Mouse (Mus musculus): ENCODE results near the gene Cabp1. TPM values are rescaled to one million over a fixed set of nuclear protein-coding genes. Genes with fewer than 3 reads are reported as not detected.
A peak's percentile ranks its signal among the peaks of the same experiment; 100 is the strongest.

Gene Cabp1
- polyA plus RNA-seq, 1 experiment from 2014 or later = not detected

GRCm38 (mm10) chr5:115139124-115139523 lies 55.1 kb downstream of the Cabp1 start:
- 66% methylated on average over 4 of the region's 4 CpGs for WGBS (ENCODE audit: insufficient replicate concordance)
- Histone ChIP-seq H3K36me3 (replicated peaks; ENCODE audit: insufficient read depth, low read length) (peaks cover 5% of the 10 kb centered on the region; the same call in 1 of the 2 replicates), H3K4me3 (ENCODE audit: low read depth, low read length) (no peak overlapping the region), H3K9me3 (ENCODE audit: low read length) (no peaks in the 10 kb centered on the region), H3K27me3 (ENCODE audit: insufficient read depth, low read length) (no peaks in the 10 kb centered on the region), H3K27ac (ENCODE audit: low read depth) (no peak overlapping the region), H3K9ac (replicated peaks) (no peak overlapping the region), H3K4me2 (ENCODE audit: low read depth, low read length) (no peak overlapping the region), H3K4me1 (ENCODE audit: insufficient read depth) (peaks cover 2% of the 10 kb centered on the region; the same call in 1 of the 2 replicates)
- no peak for DNase-seq
- TF ChIP-seq CTCF (IDR thresholded peaks at IDR 0.05; ENCODE audit: low read depth) (no peak), EP300 (IDR thresholded peaks at IDR 0.05; ENCODE audit: low read depth) (no peak)
- no peak for ATAC-seq

- Histone ChIP-seq H3K4me3 (ENCODE audit: low read depth, low read length) (peak within 1 kb of the TSS; percentile 94), H3K9ac (replicated peaks) (peak within 1 kb of the TSS; percentile 79), H3K4me2 (ENCODE audit: low read depth, low read length) (peak within 1 kb of the TSS; percentile 100), H3K9me3 (ENCODE audit: low read length) (no peaks in the 10 kb centered on the region), H3K36me3 (replicated peaks; ENCODE audit: insufficient read depth, low read length) (no peaks in the 10 kb centered on the region; the same call in 1 of the 2 replicates), H3K4me1 (ENCODE audit: insufficient read depth) (peaks cover 17% of the 10 kb centered on the region), H3K27ac (ENCODE audit: low read depth) (peak within 1 kb of the TSS; percentile 57; the same call in 1 of the 2 replicates), H3K27me3 (ENCODE audit: insufficient read depth, low read length) (no peaks in the 10 kb centered on the region)
- TF ChIP-seq EP300 (IDR thresholded peaks at IDR 0.05; ENCODE audit: low read depth) (no peak), CTCF (IDR thresholded peaks at IDR 0.05; ENCODE audit: low read depth) (no peak)
- peak; percentile 92 for DNase-seq
- under 1% methylated on average over 52 of the region's 81 CpGs for WGBS (ENCODE audit: insufficient replicate concordance)
- ATAC-seq = peak; percentile 99
Measured at GRCm38 (mm10) chr5:115134234-115135165, 59.7 kb downstream of the Cabp1 start, which contains the start of gene Unc119b. Gene Unc119b (minus strand): TSS chr5:115134975.

- peaks cover 17% of the 10 kb centered on the region for H3K4me1 ChIP-seq (ENCODE audit: insufficient read depth)
- no peak for DNase-seq
- H3K4me2 ChIP-seq (ENCODE audit: low read depth, low read length) = peak overlapping the region; percentile 100
- peak overlapping the region; percentile 94 for H3K4me3 ChIP-seq (ENCODE audit: low read depth, low read length)
- H3K36me3 ChIP-seq (replicated peaks; ENCODE audit: insufficient read depth, low read length) = peaks cover 4% of the 10 kb centered on the region; the same call in 1 of the 2 replicates
- no peaks in the 10 kb centered on the region for H3K27me3 ChIP-seq (ENCODE audit: insufficient read depth, low read length)
- no peak overlapping the region for H3K27ac ChIP-seq (ENCODE audit: low read depth)
- 51% methylated on average over 6 of the region's 6 CpGs for WGBS (ENCODE audit: insufficient replicate concordance)
- H3K9me3 ChIP-seq (ENCODE audit: low read length) = no peaks in the 10 kb centered on the region
- ATAC-seq = no peak
- TF ChIP-seq CTCF (IDR thresholded peaks at IDR 0.05; ENCODE audit: low read depth) (no peak), EP300 (IDR thresholded peaks at IDR 0.05; ENCODE audit: low read depth) (no peak)
- peak overlapping the region; percentile 79; the same call in 1 of the 2 replicates for H3K9ac ChIP-seq (replicated peaks)
Measured at GRCm38 (mm10) chr5:115133358-115134066, 60.7 kb downstream of the Cabp1 start.

DNA sequence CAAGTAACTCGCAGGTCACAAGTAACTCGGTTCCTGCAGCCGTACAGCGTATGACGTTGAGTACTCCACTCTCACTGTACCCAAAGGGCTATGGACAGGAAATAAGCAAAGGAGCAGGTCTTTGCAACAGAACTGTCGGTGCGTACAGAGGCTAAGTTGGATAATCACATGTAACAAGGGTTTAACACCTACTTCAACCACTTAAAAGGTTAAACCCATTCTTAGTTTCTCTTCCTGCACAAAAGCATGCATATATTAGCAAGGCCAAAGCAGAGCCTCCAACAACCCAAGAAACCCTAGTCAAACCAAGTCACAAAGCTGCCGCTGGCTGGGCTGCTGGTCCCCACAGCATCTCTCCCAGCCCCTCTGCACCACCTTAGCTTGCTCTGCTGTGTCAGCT lies 61.7 kb downstream of the Cabp1 start:
- Histone ChIP-seq H3K4me3 (ENCODE audit: low read depth, low read length) (no peak overlapping the region), H3K27me3 (ENCODE audit: insufficient read depth, low read length) (no peaks in the 10 kb centered on the region), H3K9ac (replicated peaks) (no peak overlapping the region), H3K36me3 (replicated peaks; ENCODE audit: insufficient read depth, low read length) (peaks cover 9% of the 10 kb centered on the region; the same call in 1 of the 2 replicates), H3K4me1 (ENCODE audit: insufficient read depth) (peaks cover 17% of the 10 kb centered on the region), H3K4me2 (ENCODE audit: low read depth, low read length) (no peak overlapping the region), H3K9me3 (ENCODE audit: low read length) (no peaks in the 10 kb centered on the region), H3K27ac (ENCODE audit: low read depth) (no peak overlapping the region)
- DNase-seq (no peak), ATAC-seq (no peak)
- WGBS (ENCODE audit: insufficient replicate concordance) = 85% methylated on average over 8 of the region's 8 CpGs
- TF ChIP-seq EP300 (IDR thresholded peaks at IDR 0.05; ENCODE audit: low read depth) (no peak), CTCF (IDR thresholded peaks at IDR 0.05; ENCODE audit: low read depth) (no peak)

GRCm38 (mm10) chr5:115129328-115129727 lies 64.9 kb downstream of the Cabp1 start:
- Histone ChIP-seq H3K4me1 (ENCODE audit: insufficient read depth) (peaks cover 16% of the 10 kb centered on the region), H3K9me3 (ENCODE audit: low read length) (no peaks in the 10 kb centered on the region), H3K36me3 (replicated peaks; ENCODE audit: insufficient read depth, low read length) (peaks cover 23% of the 10 kb centered on the region), H3K27ac (ENCODE audit: low read depth) (no peak overlapping the region), H3K4me3 (ENCODE audit: low read depth, low read length) (no peak overlapping the region), H3K4me2 (ENCODE audit: low read depth, low read length) (no peak overlapping the region), H3K9ac (replicated peaks) (no peak overlapping the region), H3K27me3 (ENCODE audit: insufficient read depth, low read length) (no peaks in the 10 kb centered on the region)
- TF ChIP-seq CTCF (IDR thresholded peaks at IDR 0.05; ENCODE audit: low read depth) (peak; percentile 17; the same call in 1 of the 2 replicates), EP300 (IDR thresholded peaks at IDR 0.05; ENCODE audit: low read depth) (no peak)
- DNase-seq (no peak), ATAC-seq (no peak)
- 78% methylated on average over 6 of the region's 6 CpGs for WGBS (ENCODE audit: insufficient replicate concordance)
